Mouse (Mus musculus) midbrain, embryonic 10.5 days (tissue): ENCODE measurements at regions not wholly inside any gene's neighbourhood (a gene's known extent, or its start where the extent isn't known, plus 50 kb on each side); places are given as distances from the start of the nearest gene placed in this dataset.
A peak's percentile ranks its signal among the peaks of the same experiment; 100 is the strongest.

Experiments
- DNase-seq: peaks from one replicate; pipeline ENCODE4 v3.0.0-alpha.2; 2017; ENCODE audit warnings: low spot score
- H3K27ac ChIP-seq: fragments of 300-500 bp; sonication (generic); replicated peaks from 2 replicates; pipeline ENCODE4 v1.5.1; 2016; ENCODE audit warnings: mild to moderate bottlenecking
- H3K27me3 ChIP-seq: fragments of 300-500 bp; sonication (generic); 2 replicates; pipeline ENCODE4 v1.6.1; 2016; ENCODE audit warnings: low read depth, mild to moderate bottlenecking; ENCODE audit not compliant: poor library complexity, severe bottlenecking
- H3K36me3 ChIP-seq: fragments of 300-500 bp; sonication (generic); 2 replicates; pipeline ENCODE4 v1.6.1; 2016; ENCODE audit warnings: mild to moderate bottlenecking, moderate library complexity
- H3K4me1 ChIP-seq: fragments of 300-500 bp; sonication (generic); 2 replicates; pipeline ENCODE4 v1.6.1; 2016
- H3K4me3 ChIP-seq: fragments of 300-500 bp; sonication (generic); 2 replicates; pipeline ENCODE4 v1.5.1; 2016; ENCODE audit warnings: mild to moderate bottlenecking, moderate library complexity
- H3K9me3 ChIP-seq: fragments of 300-500 bp; sonication (generic); replicated peaks from 2 replicates; pipeline ENCODE4 v1.6.1; 2016; ENCODE audit warnings: mild to moderate bottlenecking
- WGBS: fragments of 180-500 bp; shearing (Covaris S2); methylation state at CpG from one replicate; pipeline ENCODE4 v1.1.7; 2016; 5-methylcytosine and 5-hydroxymethylcytosine counted together

DNA sequence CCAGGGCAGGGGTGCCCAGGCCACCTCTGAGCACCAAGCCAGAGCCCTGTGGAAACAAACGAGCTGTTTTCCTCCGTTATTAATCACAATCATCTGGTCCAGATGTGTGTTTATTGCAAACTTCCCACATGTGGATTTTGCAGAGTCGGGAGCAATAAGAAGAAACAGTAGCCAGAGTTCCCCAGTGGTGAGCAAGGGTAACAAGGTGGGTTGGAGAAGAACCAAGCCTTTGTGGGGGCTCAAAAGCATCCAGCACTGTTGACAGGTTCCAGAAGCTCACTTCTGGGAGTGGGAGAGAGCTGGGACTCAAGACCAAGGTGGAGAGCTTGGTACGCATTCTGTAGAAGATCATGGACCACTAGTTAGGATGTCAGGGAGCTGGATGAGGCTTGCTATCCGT, 63.6 kb downstream of the Hif1an start:
- Histone ChIP-seq H3K9me3 (no peaks in the 10 kb centered on the region), H3K4me3 (no peak overlapping the region), H3K27me3 (no peaks in the 10 kb centered on the region; the same call in 1 of the 2 replicates), H3K27ac (no peak overlapping the region), H3K36me3 (no peaks in the 10 kb centered on the region), H3K4me1 (no peaks in the 10 kb centered on the region)
- 81% methylated on average over 5 of the region's 5 CpGs for WGBS
- no peak for DNase-seq

DNA sequence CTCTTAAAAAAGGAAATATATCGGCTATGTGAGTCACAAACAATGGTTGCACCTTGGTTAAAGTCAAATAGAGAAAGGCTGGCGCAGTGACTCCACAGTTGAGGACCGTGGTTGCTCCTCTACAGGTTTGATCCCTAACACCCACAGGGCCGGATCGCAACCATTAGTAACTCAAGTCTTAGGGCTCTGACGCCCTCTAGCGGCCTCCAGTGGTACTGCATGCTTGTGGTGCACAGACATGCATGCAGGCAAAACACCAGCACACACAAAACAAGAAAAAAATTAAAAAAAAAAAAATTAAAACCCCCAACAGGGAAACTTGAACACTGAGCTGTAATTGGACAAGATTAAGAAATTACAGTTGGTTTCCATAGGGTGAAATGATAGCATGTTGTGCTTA, 67.1 kb downstream of the Hif1an start:
- no peak for DNase-seq
- Histone ChIP-seq H3K9me3 (no peaks in the 10 kb centered on the region), H3K27ac (no peak overlapping the region), H3K36me3 (no peaks in the 10 kb centered on the region), H3K4me1 (peaks cover 8% of the 10 kb centered on the region), H3K27me3 (peaks cover 18% of the 10 kb centered on the region), H3K4me3 (no peak overlapping the region)
- WGBS, result 68% methylated on average over 7 of the region's 7 CpGs

DNA sequence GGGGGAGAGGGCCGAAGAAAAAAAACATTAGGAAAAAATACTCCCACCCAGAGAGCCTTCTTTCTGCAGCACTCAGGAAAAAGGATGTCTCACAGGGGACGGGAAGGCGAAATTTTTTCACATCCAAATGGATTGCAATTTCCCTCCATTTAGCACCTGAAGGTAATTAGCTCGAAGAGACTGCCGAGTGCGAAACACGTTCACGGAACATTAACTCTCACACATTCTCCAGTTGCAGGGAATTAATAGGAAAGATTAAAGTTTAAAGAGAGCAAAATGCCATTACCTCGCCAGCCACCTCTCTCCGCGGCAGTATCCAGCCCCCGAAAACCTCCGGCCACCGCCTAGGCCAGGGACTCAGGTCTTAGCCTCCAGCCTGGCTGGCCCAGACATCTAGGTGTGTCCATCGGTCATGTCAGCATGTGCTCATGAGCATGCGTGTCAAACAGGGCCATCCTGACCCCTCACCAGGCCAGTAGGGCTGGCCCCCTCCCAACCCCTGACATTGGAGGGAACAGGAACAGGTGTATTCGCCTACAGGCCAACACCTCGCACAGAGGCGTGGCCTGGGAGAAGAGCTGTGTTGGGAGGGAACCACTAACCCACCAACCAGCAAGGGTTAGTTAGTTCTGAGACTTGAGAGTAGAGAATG, 68.8 kb downstream of the Hif1an start:
- Histone ChIP-seq H3K4me1 (peaks cover 8% of the 10 kb centered on the region), H3K9me3 (no peaks in the 10 kb centered on the region), H3K4me3 (no peak overlapping the region), H3K27me3 (peaks cover 23% of the 10 kb centered on the region), H3K36me3 (no peaks in the 10 kb centered on the region), H3K27ac (no peak overlapping the region)
- DNase-seq, result no peak
- 85% methylated on average over 19 of the region's 19 CpGs for WGBS

DNA sequence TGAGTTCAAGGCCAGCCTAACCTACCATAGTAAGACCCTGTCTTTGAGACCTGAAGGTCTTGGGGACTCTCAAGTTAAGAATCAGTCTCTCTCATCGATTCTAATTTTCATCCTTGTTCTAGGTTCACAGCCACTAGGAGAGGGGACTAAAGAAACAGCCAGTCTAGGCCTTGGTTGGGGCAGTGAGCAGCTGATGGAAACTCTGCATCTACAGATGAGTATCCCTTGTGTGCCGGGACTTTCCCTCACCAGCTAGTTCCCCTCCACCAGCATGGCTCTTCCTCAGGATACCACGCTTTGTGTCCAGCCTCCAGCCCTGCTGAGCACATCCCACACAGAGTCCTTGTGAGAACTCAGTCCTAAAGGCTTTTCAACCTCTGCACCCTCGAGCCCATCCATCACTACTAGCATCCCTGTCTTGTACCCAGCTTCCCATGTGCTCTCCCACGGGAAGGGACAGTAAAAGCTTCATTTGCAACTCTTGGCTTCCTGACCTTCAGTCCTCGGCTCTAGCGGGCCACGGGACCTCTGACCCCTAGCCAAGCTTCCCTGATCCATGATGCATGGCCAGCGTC, 74.6 kb downstream of the Hif1an start:
- Histone ChIP-seq H3K4me1 (peaks cover 24% of the 10 kb centered on the region), H3K9me3 (no peaks in the 10 kb centered on the region), H3K4me3 (no peak overlapping the region), H3K27me3 (peaks cover 73% of the 10 kb centered on the region), H3K27ac (no peak overlapping the region), H3K36me3 (no peaks in the 10 kb centered on the region)
- no peak for DNase-seq
- WGBS, result 70% methylated on average over 9 of the region's 9 CpGs

DNA sequence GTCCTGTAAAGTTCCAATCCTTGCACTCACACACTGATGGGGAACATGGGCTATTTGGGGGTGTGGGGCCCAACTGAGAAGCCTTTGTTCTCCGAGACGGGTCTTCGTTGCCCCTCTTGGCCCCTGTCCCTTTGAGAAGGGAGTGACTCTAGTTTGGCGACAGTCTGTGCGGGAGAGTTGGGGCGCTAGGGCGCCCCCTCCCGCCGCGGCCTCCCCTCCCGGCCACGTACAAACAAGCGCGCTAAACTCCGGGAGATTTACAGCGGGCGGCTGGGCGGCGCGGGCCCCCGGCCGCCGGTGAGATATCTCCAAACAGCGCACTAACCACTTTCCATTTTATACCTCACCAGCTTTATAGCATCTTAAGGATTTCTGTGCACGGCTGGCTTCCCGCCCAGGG, 77.4 kb downstream of the Hif1an start:
- WGBS, result 1% methylated on average over 26 of the region's 26 CpGs
- no peaks in the 10 kb centered on the region for H3K9me3 ChIP-seq
- peak; percentile 41 for DNase-seq
- peak overlapping the region; percentile 75 for H3K27ac ChIP-seq
- H3K4me3 ChIP-seq, result peak overlapping the region; percentile 55
- H3K36me3 ChIP-seq, result no peaks in the 10 kb centered on the region
- H3K27me3 ChIP-seq, result peaks cover 89% of the 10 kb centered on the region
- peaks cover 16% of the 10 kb centered on the region for H3K4me1 ChIP-seq

DNA sequence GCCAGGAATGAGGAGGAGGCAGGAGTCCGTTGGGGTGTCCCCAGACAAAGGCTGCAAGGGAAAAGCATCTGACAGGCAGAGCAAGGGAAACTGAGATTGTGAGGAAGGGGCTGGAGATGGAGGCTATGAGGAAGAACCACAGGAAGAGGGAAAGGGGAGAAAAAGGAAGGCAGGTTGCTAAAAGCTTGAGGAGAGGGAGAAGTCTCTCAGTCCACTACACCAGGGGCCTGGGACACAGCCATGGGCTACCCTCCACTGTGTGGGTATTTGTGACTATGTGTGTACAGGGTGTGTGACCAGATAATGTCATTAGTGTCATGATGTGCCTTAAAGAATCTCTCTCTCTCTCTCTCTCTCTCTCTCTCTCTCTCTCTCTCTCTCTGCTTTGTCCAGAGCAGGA, 77.9 kb downstream of the Hif1an start:
- Histone ChIP-seq H3K4me1 (peaks cover 16% of the 10 kb centered on the region), H3K27me3 (peaks cover 89% of the 10 kb centered on the region), H3K9me3 (no peaks in the 10 kb centered on the region), H3K27ac (peak overlapping the region; percentile 75), H3K36me3 (no peaks in the 10 kb centered on the region), H3K4me3 (peak overlapping the region; percentile 55)
- 0% methylated on average over 1 of the region's 1 CpGs for WGBS
- DNase-seq, result no peak

DNA sequence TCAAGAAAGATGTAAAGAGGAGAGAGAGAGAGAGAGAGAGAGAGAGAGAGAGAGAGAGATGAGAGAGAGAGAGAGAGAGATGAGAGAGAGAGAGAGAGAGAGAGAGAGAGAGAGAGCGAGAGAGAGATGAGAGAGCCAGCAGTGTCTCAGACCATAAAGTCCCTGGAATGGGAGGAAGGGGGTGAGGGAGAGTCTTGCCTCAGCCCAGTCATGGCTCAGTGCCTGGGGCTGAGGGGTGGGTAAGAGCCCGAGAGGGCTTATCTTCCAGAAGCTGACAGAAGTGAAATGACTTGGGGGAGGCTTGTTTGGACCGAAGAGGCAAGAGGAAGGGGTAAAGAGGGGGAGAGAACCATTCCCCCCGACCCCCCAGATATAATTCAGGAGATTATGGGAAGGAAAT, 79.6 kb downstream of the Hif1an start:
- no peaks in the 10 kb centered on the region for H3K9me3 ChIP-seq
- WGBS, result 55% methylated on average over 4 of the region's 4 CpGs
- peaks cover 16% of the 10 kb centered on the region for H3K4me1 ChIP-seq
- DNase-seq, result no peak
- H3K36me3 ChIP-seq, result no peaks in the 10 kb centered on the region
- H3K4me3 ChIP-seq, result no peak overlapping the region
- H3K27me3 ChIP-seq, result peaks cover 97% of the 10 kb centered on the region
- no peak overlapping the region for H3K27ac ChIP-seq

DNA sequence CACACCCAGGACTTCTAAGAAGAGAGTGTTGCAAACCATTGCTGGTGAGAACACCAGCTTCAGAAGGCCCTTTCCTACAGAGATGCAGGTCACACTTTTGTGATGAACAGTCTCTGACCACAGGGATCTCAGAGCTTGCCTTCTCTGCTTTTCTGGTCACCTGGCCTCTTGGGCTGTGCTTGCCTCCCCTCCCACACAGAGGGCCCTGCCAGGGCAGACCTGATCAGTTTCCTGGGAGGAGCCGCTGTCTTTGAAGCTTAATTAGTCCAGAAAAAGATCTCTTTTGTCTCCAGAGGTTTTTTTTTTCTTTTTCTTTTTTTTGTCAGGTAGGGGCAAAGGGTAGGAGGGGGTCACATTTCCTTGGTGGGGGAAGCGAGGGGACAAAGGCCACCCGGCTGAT, 81.7 kb downstream of the Hif1an start:
- Histone ChIP-seq H3K4me1 (peaks cover 16% of the 10 kb centered on the region), H3K27ac (no peak overlapping the region), H3K27me3 (peaks cover 95% of the 10 kb centered on the region), H3K36me3 (no peaks in the 10 kb centered on the region), H3K4me3 (no peak overlapping the region), H3K9me3 (no peaks in the 10 kb centered on the region)
- no peak for DNase-seq
- 51% methylated on average over 3 of the region's 3 CpGs for WGBS

DNA sequence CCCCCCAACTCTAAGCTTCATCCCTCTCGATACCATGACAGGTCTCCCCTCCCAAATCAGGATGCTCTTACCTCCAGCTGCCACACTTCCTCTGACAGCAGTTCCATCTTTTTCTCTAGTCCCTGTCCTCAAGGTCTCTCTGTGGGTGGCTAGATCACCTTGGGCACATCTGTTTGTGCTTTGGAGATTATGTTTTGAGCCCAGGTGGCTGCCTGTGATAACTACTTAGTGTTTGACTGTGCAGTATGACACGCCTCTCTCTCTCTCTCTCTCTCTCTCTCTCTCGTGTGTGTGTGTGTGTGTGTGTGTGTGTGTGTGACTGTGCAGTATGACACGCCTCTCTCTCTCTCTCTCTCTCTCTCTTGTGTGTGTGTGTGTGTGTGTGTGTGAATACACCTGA, 82.3 kb downstream of the Hif1an start:
- WGBS, result 59% methylated on average over 4 of the region's 4 CpGs
- peaks cover 14% of the 10 kb centered on the region for H3K4me1 ChIP-seq
- no peak for DNase-seq
- no peak overlapping the region for H3K4me3 ChIP-seq
- H3K27ac ChIP-seq, result no peak overlapping the region
- no peaks in the 10 kb centered on the region for H3K9me3 ChIP-seq
- H3K27me3 ChIP-seq, result peaks cover 95% of the 10 kb centered on the region
- no peaks in the 10 kb centered on the region for H3K36me3 ChIP-seq

DNA sequence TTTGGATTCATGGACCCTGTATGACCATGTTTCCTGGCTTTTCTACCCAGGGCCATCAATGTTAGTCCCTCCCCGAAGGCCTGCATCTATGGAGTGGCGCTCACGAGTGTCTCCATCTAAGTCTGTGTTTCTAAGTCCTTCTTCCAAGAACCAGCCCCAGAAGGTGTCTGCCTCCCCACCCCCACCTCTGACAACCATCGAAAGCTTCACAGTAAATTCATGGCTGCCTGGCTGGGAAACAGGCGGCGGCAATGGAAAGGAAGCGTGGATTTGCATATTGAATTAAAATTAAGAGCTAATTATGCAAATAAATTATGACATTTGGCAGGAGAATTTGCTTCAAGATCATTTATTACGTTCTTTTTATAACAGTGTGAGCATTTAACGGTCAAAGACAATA, 83.9 kb downstream of the Hif1an start:
- 83% methylated on average over 9 of the region's 9 CpGs for WGBS
- no peak for DNase-seq
- no peaks in the 10 kb centered on the region for H3K9me3 ChIP-seq
- no peaks in the 10 kb centered on the region for H3K36me3 ChIP-seq
- H3K4me1 ChIP-seq, result peaks cover 17% of the 10 kb centered on the region
- H3K27me3 ChIP-seq, result peaks cover 95% of the 10 kb centered on the region
- no peak overlapping the region for H3K4me3 ChIP-seq
- H3K27ac ChIP-seq, result no peak overlapping the region

DNA sequence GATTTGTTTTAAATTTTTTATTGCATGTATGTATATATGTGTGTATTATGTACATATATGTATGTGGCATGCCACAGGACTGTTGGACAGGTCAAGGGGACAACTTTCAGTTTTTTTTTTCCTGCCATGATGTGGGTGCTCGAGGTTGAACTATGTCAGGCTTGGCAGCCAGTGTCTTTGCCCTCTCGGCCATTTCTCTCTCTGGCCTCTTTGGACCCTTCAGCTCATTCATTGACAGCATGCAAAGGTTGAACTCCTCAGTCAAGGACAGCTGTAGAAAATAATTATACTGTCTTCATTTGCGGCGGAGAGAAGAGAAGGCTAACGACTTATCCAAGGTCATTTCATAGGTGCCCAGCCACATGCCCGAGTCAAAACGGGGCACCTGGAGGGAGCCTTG, 86.6 kb downstream of the Hif1an start:
- H3K27ac ChIP-seq, result no peak overlapping the region
- 71% methylated on average over 7 of the region's 7 CpGs for WGBS
- no peaks in the 10 kb centered on the region for H3K9me3 ChIP-seq
- peaks cover 18% of the 10 kb centered on the region for H3K4me1 ChIP-seq
- peaks cover 95% of the 10 kb centered on the region for H3K27me3 ChIP-seq
- no peak for DNase-seq
- H3K4me3 ChIP-seq, result no peak overlapping the region
- no peaks in the 10 kb centered on the region for H3K36me3 ChIP-seq

DNA sequence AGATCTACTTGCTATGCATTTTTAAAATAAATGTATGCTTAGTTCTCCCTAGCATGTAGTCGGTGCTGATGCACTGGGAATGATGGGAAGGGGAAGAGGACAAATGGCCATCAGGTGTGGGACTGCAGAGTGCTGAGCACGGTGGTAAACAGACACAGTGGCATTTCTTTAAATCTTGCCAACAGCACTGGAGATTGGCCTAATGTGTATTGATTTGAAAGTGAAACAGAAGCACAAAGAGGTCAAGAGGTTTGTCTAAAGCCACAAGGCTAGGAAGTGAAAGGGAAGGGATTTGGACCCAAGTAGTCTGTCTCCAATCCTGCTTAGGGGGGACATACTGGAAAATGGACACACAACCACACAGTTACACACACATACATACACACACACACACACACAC, 88.2 kb downstream of the Hif1an start:
- no peaks in the 10 kb centered on the region for H3K36me3 ChIP-seq
- peaks cover 26% of the 10 kb centered on the region for H3K4me1 ChIP-seq
- peaks cover 97% of the 10 kb centered on the region for H3K27me3 ChIP-seq
- H3K9me3 ChIP-seq, result no peaks in the 10 kb centered on the region
- DNase-seq, result no peak
- H3K27ac ChIP-seq, result no peak overlapping the region
- WGBS, result 31% methylated on average over 2 of the region's 2 CpGs
- no peak overlapping the region for H3K4me3 ChIP-seq

DNA sequence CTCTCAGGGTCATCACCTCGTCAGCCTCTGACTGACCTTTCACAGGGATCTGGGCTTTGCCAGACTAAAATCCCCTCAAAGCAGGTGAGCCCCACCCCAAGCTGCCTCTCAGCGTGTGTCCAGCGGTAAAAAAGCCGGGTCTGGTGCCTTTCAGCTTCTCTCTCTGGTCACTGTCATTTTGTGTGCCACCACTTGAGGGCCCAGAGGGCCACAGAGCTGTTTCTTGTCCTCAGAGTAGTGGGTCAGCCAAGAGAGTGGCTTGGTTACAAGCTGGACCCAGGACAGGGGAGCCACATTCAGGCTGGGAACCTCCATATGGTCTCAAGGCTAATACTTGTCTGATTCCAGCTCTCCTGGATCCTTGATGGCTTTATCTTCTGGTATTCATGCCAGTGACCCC, 89.0 kb downstream of the Hif1an start:
- H3K27ac ChIP-seq, result no peak overlapping the region
- peaks cover 97% of the 10 kb centered on the region for H3K27me3 ChIP-seq
- H3K36me3 ChIP-seq, result no peaks in the 10 kb centered on the region
- 0% methylated on average over 4 of the region's 4 CpGs for WGBS
- H3K4me1 ChIP-seq, result peaks cover 30% of the 10 kb centered on the region
- no peaks in the 10 kb centered on the region for H3K9me3 ChIP-seq
- peak; percentile 33 for DNase-seq
- H3K4me3 ChIP-seq, result no peak overlapping the region
